Mouse (Mus musculus) cerebellum, postnatal 25 days (tissue): ENCODE measurements at regions not wholly inside any gene's neighbourhood (a gene's known extent, or its start where the extent isn't known, plus 50 kb on each side); places are given as distances from the start of the nearest gene placed in this dataset.
"Not testable (repeated sequence)": the region's sequence is repeated elsewhere in the genome, so short reads cannot be mapped to it uniquely, and the experiment has no call there.

Source experiments
- DNase-seq, 2 experiments: peaks; one replicate each; pipeline ENCODE4 v3.0.0; 2021; ENCODE audit warnings: mixed read lengths in 2 of 2

DNA sequence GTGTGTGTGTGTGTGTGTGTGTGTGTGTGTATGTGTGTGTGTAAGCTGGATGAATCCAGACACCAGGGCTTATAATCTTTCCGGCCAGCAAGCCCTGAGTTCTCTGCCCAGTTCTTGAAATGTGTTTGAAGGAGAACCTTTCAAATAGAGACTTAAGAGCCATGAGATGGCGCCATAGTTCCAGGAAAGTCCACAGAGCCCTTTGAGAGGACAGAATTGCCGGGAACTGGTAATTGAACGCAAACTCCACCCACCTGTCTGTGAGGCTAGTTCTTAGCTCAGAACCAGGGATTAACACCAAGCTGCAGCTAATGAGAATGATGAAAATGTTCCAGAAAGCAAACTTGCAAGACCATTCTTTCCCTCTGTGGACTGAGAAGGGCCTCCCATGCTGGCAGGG is 72.2 kb downstream of the Trim42 start:
- DNase-seq, result peak in 1 of 2 experiments; percentile 37

DNA sequence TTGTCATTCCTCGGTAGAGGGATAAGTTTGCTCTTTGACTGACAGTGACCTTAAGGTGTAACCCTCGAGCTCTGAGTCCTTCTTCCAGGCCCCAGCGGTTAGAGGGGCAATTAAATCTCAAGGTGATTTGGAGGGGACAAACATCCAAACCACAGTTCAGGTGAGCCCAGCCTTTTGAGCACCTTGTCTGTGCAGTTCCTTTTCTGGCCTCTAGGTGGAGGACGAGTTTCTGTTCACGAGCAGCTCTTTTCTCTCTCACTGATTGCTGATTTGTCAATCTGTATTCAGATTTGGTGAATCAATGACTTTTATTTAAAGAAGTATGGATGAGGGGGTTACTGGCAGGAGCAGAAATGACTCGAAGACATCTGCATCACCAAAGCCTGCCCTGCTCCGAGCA is 74.0 kb downstream of the Trim42 start:
- peak; percentile 51 to 73 for DNase-seq

DNA sequence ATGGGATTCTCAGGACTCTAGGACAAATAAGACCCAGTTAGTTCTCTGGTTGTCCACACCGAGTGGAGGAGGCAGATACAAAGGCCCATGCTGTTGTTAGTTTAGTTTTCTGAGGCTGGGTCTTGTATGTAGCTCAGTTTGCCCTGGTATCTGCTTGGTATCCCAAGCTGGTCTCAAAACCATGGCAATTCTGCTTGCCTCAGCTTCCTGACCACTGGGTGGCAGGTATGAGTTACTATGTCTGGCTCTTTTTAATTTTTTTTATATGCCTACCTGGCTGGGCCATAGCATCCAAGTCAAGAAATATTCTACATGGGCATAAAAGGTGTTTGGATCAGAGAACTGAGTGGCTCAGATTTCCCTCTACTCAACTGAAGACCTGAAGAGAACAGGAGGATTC is 77.9 kb downstream of the Trim42 start:
- no peak for DNase-seq

DNA sequence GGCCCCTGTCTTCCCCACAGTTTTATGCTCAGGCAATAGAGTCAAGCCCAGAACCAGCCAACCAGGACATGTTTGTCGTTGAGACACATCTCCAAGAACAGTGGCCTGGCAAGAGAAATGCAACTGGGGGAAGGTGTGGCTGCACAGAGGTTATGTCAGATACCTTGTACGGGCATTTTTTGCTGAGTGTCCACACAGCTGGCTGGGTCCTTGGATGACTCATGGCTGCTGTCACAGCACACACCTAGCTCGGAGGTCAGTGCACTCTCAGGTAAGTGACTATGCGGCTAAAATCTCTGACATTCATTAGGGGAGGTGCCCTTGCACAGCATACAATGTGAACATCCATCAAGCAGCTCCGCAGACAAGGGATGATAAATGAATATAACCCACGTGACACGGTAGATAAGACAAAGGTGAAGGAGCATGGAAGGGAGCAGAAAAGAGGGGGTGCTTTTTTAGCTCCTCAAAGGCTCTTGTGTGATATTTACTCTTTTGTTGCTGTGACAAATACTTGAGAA is 85.4 kb downstream of the Trim42 start:
- DNase-seq, result no peak

DNA sequence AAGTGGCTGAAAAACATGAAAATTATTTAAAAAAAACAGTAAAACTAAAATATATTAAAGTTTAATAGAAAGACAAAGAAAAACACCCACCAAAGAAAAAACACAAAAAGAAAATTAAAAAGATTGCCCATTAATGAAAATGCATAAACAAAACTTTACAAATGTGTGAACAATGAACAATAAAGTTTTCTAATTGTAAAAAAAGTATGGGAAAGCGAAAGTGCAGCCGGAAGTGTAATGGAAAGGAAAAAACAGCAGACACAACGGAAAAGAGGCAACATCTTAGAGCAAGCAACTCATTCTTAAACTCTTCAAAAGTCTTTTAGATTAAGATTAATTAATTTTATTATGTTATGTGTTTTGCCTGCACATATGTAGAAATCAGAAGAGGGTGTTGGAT is 87.7 kb downstream of the Trim42 start:
- DNase-seq, result no peak

DNA sequence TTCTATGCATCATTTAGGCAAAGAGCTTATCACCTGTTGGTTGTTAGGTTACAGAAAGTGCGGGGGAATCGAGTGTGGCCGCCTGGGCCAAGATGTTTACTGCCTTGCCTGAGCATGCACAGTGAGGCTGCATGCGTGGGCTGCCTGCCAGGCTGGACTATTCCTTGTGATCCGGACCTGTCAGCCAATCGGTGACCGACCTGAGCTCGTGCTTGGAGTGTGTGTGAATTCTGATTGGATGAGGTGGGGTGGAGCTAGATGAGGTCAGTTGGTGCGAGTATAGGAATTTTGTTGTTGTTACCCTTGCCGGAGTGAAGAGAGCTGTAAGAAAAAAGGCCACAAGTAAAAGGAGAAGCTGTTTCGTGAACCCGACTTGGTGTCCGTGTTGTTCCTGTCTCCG is 94.3 kb downstream of the Trim42 start:
- DNase-seq, result not testable (repeated sequence)

DNA sequence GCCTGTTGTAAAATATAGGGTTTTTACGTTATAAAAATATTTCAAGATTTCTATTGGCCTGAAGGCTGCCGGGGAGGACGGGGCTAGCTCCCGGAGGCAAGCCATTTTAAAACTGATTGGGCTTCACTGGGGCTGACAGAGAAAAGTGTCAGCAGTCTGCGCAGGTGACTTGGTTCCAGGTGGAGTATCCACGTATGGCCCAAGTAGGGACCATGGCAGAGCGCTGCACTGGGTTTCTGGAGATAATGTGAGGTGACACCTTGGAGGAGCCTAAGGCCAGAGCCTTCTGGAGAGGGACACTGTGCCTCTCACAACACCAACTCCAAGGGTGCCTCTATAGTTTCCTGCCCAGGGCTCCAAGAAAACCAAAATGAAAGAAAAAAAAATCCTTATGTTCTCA is 95.9 kb downstream of the Trim42 start:
- DNase-seq, result no peak

DNA sequence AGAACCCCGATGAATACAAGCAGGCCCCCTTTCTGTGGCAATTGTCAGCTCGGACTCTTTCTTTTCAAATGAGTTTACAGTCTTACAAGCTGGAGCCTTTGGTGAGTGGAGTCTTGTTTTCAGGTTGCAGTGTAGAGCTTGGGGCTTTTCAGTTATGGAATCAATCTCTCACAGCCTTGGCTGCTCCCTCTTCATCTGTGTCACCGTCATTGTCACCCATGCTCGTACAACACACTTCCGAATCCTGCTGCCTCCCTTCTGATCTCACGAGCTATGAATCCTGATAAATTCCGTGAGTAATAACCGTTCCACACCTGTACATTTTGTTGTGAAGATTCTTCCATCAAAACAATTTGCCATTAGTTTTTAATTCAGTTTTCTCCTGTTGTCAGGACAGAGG is 97.7 kb downstream of the Trim42 start:
- no peak for DNase-seq

DNA sequence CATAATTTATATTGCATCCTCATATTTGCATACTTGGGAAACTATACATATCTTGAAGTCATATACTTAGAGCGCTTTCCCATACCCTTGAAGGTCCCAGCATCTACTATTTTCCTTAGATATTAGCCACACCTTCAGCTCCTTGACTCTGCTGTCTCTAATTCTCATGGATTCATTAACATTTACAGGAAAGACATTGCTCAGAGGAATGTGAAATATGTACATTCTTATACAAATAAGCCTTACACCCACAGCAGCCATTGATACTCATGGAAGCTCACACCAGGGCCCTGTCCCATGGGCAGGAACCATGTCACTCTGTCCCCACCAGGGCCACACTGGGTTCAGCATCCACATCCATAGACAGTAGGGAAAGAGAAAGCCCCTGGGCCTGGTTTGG is 122.1 kb downstream of the Trim42 start:
- no peak for DNase-seq

DNA sequence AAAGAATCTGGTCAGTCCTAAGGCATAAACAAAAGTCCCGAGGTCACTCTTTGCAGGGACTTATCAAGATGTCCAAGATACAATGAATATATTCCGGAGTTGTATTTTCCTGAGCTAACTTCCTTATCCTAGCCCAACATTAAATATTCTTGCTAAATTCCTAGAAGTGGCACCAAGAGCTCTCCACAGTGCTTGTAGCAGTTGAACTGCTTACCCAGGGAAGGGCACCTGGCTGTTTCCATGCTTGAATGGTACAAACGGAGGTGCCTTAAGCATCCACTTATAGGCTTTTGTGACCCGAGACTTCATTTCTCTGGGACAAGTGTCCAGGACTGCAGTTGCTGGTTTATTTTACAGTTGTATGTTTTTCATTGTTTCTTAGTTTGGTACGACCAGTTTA is 115.1 kb upstream of the Slc25a36 start:
- no peak for DNase-seq

DNA sequence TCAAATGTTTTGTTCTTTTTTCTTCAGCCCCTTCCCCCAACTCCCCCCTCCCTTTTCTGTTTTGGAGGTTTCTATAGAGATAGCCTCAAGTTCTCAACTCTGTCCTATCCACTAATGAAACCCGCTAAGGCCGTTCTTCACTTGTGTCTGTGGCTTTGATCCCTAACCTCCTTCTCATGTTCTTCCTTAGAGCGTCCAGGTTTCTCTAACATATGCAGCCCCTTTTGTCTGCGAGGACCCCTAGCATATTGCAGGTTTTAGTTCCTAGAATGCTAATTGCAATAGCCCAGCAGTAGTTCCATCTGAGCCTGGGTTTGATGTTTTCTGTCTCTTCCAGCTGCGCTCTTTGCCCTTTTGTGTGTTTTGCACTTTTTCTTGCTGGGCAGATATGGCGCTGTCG is 113.6 kb upstream of the Slc25a36 start:
- DNase-seq, result no peak

DNA sequence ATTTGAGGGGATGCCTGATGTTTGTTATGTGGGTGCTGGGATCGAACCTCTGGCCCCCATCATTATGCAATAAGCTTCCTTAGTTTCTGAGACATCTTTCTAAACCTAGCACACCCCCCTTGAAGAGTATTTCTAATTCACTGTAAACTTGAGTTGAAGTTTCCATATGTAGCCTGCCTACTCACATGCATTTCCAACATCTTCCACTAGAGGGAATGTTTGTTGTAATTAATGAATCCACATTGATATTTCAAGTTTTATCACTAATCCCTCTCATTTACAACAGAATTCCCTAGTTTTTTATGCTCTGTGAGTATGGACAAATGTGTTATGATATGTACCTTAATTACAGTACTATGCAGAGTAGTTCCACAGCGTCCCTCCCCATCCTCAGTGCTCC is 103.8 kb upstream of the Slc25a36 start:
- DNase-seq, result no peak

DNA sequence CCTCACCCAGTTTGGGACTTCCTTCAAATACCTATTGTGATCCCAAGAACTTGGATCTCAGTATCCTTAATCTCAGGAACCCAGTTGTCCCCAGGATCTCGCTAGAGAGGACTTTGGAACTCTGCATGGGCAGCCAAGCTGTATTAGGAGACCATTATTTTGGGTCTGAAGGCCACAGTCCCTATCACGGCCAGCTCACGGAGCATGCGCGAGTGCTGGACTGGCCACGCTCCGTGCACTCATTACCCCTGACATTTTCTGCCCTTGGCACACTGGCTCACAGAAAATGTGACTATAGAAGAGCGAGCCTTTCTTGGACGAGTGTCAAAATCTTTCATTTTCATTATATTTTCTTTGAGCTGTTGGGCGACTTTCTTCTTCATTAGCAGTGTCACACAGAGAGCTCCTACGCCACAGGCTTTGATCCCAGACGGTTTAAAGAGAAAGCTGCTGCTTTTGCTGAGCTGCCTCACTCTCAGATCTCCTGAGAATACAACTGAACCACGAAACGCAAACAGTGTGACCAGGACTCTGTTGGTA is 79.4 kb upstream of the Slc25a36 start:
- DNase-seq, result no peak

DNA sequence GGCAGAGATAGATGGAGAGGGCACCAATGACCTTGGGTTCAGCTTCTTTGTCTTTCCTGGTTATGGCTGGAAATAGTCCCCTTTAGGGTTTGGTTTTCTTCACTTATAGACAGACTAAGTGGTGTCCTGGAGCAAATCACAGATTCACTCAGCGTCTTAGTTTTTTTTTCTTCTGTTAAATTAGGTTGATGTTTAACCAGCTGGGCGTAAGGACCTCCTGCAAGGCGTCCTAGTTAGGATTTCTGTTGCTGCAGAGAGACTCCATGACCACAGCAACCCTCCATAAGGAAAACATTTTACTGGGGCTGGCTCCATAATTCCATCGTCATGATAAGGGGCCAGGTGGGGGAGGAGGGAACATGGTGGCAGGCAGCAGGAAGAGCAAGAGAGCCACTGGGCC is 78.7 kb upstream of the Slc25a36 start:
- DNase-seq, result no peak

DNA sequence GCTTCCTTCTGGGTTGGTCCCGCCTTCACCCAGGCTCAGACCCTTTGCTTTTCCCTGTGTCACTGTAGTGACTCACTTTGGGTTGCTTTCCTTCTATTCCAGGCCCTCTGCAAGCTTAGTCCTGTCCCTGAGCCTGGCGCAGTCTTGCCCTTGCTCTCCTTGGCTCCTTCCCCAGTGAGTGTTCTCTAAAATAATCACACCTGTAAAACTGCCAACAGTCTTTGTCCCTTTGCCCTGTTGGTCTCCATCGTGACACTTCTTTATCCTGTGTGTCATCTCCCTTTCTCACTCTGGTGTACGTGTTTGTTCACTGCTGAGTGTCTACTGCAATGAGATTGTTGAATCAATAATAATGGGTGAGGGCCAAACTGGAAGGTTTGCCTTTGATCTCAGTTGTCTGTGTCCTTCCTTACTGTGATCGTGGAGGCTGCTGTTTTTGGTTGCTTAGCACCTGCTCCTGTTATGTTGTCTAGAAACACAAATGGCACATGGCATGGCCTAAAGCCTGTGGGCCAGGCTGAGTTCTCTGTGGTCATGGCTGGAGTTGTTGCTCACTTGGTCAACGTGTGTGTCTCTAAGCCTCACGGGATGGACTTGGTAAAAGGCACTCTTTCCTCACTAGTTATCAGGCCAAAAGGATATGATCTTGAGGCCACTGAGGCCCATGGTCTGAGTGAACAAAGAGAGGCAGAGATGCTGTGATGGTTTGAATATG is 77.8 kb upstream of the Slc25a36 start:
- DNase-seq, result no peak

DNA sequence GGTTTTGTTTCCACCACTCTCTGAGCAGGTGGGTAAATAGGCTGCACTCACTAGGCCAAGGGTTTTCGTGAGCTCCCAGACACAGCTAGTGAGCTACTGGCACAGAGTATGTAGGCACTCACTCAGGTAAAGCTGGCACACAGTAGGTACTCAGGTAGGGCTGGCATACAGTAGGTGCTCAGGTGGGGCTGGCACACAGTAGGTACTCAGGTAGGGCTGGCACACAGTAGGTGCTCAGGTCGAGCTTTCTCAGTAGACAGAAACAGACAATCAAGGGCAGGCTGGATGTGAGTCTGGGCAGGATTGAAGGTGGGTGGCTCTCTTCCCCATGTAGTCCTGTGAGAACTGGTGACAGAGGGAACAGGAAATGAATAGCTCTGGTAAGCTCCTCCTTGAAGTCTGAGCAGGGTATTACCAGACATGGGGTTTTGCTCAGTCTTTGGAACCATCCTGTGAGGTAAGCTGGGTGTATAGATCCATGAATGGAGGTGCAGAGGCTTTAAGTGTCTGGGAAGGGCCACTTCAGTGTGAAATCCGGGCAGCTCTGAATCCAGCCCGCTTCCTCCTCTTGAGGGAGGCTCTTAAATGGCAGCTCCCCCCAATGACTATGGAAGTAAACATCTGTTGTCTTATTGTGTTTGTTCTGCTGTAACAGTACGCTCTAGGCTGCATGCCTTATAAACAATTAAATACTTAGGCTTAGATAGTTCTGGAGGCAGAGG is 62.4 kb upstream of the Slc25a36 start:
- no peak for DNase-seq

DNA sequence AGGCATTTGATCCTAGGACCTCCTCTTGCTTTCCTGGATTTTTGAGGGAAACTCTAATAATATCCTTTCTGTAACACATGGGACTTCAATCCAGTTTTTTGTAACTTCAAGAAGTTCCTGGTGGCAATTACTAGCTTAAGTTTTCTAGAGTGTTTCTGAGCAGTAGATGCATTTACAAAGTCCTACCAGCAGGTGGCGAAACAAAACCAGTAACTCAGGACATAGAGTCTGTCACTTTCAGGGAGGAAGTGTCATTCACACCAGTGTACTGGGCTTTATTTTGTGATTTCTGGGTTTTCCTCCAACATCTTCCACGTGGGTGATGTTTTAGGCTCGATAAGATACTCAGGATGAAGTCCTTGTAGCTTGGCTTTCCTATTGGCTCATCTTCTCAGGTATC is 61.1 kb upstream of the Slc25a36 start:
- peak in 1 of 2 experiments; percentile 45 for DNase-seq

DNA sequence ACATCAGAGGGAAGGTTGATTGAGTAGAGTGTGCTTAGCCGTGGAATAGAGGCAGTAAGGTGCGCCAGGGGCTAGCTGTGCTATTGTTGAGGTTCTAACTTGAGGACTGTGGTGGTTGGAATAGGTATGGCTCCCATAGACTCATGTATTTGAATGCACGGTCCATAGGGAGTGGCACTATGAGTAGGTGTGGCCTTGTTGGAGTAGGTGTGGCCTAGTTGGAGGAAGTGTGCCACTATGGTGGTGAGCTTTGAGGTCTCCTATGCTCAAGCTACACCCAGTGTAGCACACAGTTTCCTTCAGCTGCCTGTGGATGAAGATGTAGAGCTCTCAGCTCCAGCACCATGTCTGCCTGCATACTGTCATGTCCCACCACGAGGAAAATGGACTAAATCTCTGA is 60.5 kb upstream of the Slc25a36 start:
- no peak for DNase-seq

DNA sequence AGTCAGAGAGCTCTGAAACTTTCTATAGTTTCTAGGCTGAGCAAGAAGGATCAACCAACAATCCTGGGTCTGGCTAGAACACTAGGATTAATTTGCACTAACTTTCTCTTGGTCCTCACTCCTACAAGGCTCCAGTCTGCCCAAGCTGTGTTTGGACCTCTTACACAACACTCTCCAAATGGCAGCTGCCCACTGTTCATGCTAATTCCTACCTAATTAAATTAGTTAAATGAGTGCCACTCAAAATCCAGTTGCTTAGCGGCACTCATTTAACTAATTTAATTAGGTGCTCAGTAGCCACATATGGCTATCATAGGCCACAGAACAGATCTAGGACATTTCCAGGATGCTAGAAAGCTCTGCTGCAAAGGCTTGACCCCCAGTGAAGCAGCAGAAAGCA is 59.9 kb upstream of the Slc25a36 start:
- no peak for DNase-seq

DNA sequence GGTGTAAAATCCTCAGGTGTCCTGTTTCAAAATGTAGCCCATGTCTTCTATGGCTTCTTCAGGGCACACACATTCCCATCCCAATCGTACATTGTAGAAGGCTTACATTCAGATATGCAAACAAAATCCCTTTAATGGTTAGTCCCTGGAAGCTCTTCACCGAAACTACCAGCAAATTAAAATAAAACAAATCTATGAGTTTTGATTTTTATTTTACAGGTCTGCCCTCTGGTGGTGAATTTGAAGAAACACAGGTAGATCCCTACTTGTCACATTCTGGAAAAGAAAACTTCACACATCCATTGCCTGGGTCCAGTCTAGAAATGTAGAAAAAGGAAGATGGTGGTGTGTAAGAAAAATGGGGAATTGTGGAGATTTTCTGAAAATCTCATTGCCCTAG is 51.5 kb upstream of the Slc25a36 start:
- no peak for DNase-seq
